Comparison of ENCODE assay signal across 11 mouse cellular contexts in genomic region chr8:3418101-3418500, GRCm38 (mm10). TPM values are rescaled to one million over a fixed set of nuclear protein-coding genes. Genes with fewer than 3 reads are reported as not detected.
DNase-seq lines count a peak whose midpoint lies in the region; ATAC-seq and TF ChIP-seq lines count a peak whose summit lies in the region.
"Had no signal": no experiment of that assay in that cellular context is flagged by ENCODE, and none has a peak within 500 bp of the region (broad histone marks: within the 10 kb centered on the region; RNA-seq: fewer than 3 reads in every experiment).

No protein-coding gene starts in this region.

- H3K4me3 ChIP-seq in lung, embryonic 14.5 days (ENCODE audit: low read depth, low read length), result no peak overlapping the region
- no peak overlapping the region for H3K4me3 ChIP-seq in midbrain, embryonic 14.5 days (replicated peaks; ENCODE audit: low read depth, low read length)

- no peaks in the 10 kb centered on the region for H3K9me3 ChIP-seq in lung, embryonic 14.5 days (ENCODE audit: low read depth, low read length)
- no peaks in the 10 kb centered on the region for H3K9me3 ChIP-seq in midbrain, embryonic 14.5 days (ENCODE audit: control insufficient read depth, low read length)

- ATAC-seq in lung, embryonic 14.5 days (ENCODE audit: insufficient read depth), result peak; percentile 48; the same call in 1 of the 2 replicates
- no peak for ATAC-seq in midbrain, embryonic 14.5 days (ENCODE audit: low FRiP score, low TSS enrichment)

- no peaks in the 10 kb centered on the region for H3K4me1 ChIP-seq in lung, embryonic 14.5 days (ENCODE audit: insufficient read depth)
- H3K4me1 ChIP-seq in midbrain, embryonic 14.5 days (ENCODE audit: control insufficient read depth, insufficient read depth, low read length), result peaks cover 35% of the 10 kb centered on the region

- H3K36me3 ChIP-seq in lung, embryonic 14.5 days (ENCODE audit: insufficient read depth), result no peaks in the 10 kb centered on the region
- no peaks in the 10 kb centered on the region for H3K36me3 ChIP-seq in midbrain, embryonic 14.5 days (ENCODE audit: control insufficient read depth, insufficient read depth, low read length)

- TF ChIP-seq CTCF in lung, embryonic 14.5 days (IDR thresholded peaks at IDR 0.05; ENCODE audit: low read depth), result no peak

- no peak overlapping the region; the same call in 1 of the 2 replicates for H3K27ac ChIP-seq in lung, embryonic 14.5 days (ENCODE audit: low read depth)
- H3K27ac ChIP-seq in midbrain, embryonic 14.5 days (replicated peaks; ENCODE audit: low read depth, low read length), result peak overlapping the region; percentile 52

- no peaks in the 10 kb centered on the region for H3K27me3 ChIP-seq in lung, embryonic 14.5 days (ENCODE audit: insufficient read depth, low read length)
- no peaks in the 10 kb centered on the region for H3K27me3 ChIP-seq in midbrain, embryonic 14.5 days (ENCODE audit: control insufficient read depth, insufficient read depth, low read length)

- DNase-seq in adrenal gland, adult 2 months, result peak; percentile 45
- DNase-seq in adrenal gland, postnatal 10 days, result no peak
- peak; percentile 50 for DNase-seq in lung, embryonic 14.5 days
- no peak for DNase-seq in lung, postnatal 4 days
- DNase-seq in heart, postnatal 4 days, result peak; percentile 31
- DNase-seq in midbrain, embryonic 14.5 days, result no peak
- DNase-seq in urinary bladder, adult 18-20 months (ENCODE audit: low spot score in 2 of 2), result no peak
- DNase-seq in cerebellum, postnatal 10 days, result no peak
- DNase-seq: cerebellum, postnatal 25 days had no signal

- H3K4me2 ChIP-seq in lung, embryonic 14.5 days, result no peak overlapping the region
- no peak overlapping the region for H3K4me2 ChIP-seq in midbrain, embryonic 14.5 days (ENCODE audit: low read length)

- 54% methylated on average over 1 of the region's 1 CpGs for WGBS in lung, embryonic 14.5 days
- 85% methylated on average over 1 of the region's 1 CpGs for WGBS in midbrain, embryonic 14.5 days

- H3K9ac ChIP-seq in lung, embryonic 14.5 days, result no peak overlapping the region
- no peak overlapping the region for H3K9ac ChIP-seq in midbrain, embryonic 14.5 days (replicated peaks; ENCODE audit: low read length)

RNA-seq across cellular contexts. Expression of gene Arhgef18, which starts 25.3 kb away (rescaled TPM):
- total RNA-seq in adrenal gland, adult 2 months (2021), result 10 to 100 TPM; 28.1 to 36.1 TPM
- 43.2 and 48.4 TPM in 2 replicates for polyA plus RNA-seq in adrenal gland, adult 2 months (2012; rRNA removed)
- 10 to 100 TPM; 27.4 to 36.5 TPM for total RNA-seq in adrenal gland, postnatal 10 days (2021)
- polyA plus RNA-seq in lung, embryonic 14.5 days (2014; fragmentation: Nextera tagmentation; extraction: Ambion mirVana), result 7.8 TPM in 2 replicates
- total RNA-seq in heart, postnatal 4 days (2021), result 10 to 100 TPM; 17.3 to 19.8 TPM
- polyA plus RNA-seq in midbrain, embryonic 14.5 days (2014; fragmentation: Nextera tagmentation; extraction: Ambion mirVana), result 12.5 and 13.2 TPM in 2 replicates

RNA-seq across cellular contexts. Expression of gene Pex11g, which starts 49.4 kb away (rescaled TPM):
- 10 to 100 TPM; 10.4 TPM for total RNA-seq in adrenal gland, adult 2 months (2021)
- 11.8 and 16.9 TPM in 2 replicates for polyA plus RNA-seq in adrenal gland, adult 2 months (2012; rRNA removed)
- total RNA-seq in adrenal gland, postnatal 10 days (2021), result 10 to 100 TPM; 13.3 to 16.1 TPM
- 3.9 and 4.4 TPM in 2 replicates for polyA plus RNA-seq in lung, embryonic 14.5 days (2014; fragmentation: Nextera tagmentation; extraction: Ambion mirVana)
- 1 to 10 TPM; 4.1 to 4.5 TPM for total RNA-seq in heart, postnatal 4 days (2021)
- 3.2 and 3.9 TPM in 2 replicates for polyA plus RNA-seq in midbrain, embryonic 14.5 days (2014; fragmentation: Nextera tagmentation; extraction: Ambion mirVana)

RNA-seq across cellular contexts. Expression of gene Tex45, which starts 52.6 kb away (rescaled TPM):
- under 1 TPM in 1 of 2 experiments, not detected in 1; 0.17 TPM for total RNA-seq in adrenal gland, adult 2 months (2021)
- 0.16 and 0.17 TPM in 2 replicates for polyA plus RNA-seq in adrenal gland, adult 2 months (2012; rRNA removed)
- under 1 TPM in 1 of 2 experiments, not detected in 1; 0.27 TPM for total RNA-seq in adrenal gland, postnatal 10 days (2021)
- polyA plus RNA-seq in lung, embryonic 14.5 days (2014; fragmentation: Nextera tagmentation; extraction: Ambion mirVana), result not detected in 2 replicates
- under 1 TPM in 1 of 2 experiments, not detected in 1; 0.32 TPM for total RNA-seq in heart, postnatal 4 days (2021)
- polyA plus RNA-seq in midbrain, embryonic 14.5 days (2014; fragmentation: Nextera tagmentation; extraction: Ambion mirVana), result 0.18 and 0.58 TPM in 2 replicates
- total RNA-seq: hematopoietic stem cell, adult 5-6 weeks; liver, adult 2 months had no signal

Comparison
In these comparisons a context has a peak if more than half of its experiments do, and no peak if none do; other contexts are left out.
1. DNase-seq: peak in adrenal gland, adult 2 months (single experiment), lung, embryonic 14.5 days (single experiment) and heart, postnatal 4 days (single experiment); none in adrenal gland, postnatal 10 days (single experiment), lung, postnatal 4 days (0 of 2), midbrain, embryonic 14.5 days (single experiment), urinary bladder, adult 18-20 months (0 of 2) and cerebellum, postnatal 10 days (0 of 2).